Comparison of ENCODE assay signal across 8 mouse cellular contexts in the genomic region with DNA sequence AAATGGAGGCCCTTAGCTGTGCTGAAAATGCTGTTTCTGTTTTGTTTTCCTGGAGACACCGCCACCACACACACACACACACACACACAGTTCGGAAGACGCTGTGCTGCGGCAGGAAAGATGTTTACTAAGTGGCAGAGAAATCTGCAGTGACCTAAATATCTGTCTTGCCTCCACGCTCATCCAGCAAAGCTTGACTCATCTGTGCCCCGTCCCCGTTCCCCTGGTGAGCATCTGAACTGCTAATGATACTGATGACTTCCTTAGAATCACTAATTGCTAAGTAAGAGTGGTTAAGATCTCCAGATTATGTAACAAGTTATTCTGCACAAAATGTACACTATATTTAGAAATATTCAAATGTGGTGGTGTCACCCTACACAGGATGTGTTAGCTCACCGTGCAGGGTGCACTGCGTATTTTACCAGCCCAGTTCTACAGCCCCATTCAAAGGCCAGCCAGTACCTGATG. TPM values are rescaled to one million over a fixed set of nuclear protein-coding genes. Genes with fewer than 3 reads are reported as not detected.
A peak's percentile ranks its signal among the peaks of the same experiment; 100 is the strongest.
DNase-seq lines count a peak whose midpoint lies in the region; ATAC-seq and TF ChIP-seq lines count a peak whose summit lies in the region.

No protein-coding gene starts in this region.

- peak; percentile 40 for DNase-seq in liver, adult 2 months (ENCODE audit: extremely low read depth, low read depth, low spot score)
- no peak for DNase-seq in liver
- no peak for DNase-seq in frontal cortex, postnatal 25 days (ENCODE audit: low spot score in 2 of 2)

- WGBS in liver, adult 2 months, result 46% methylated on average over 9 of the region's 9 CpGs
- 41% methylated on average over 9 of the region's 9 CpGs for WGBS in heart, embryonic 14.5 days
- WGBS in liver, embryonic 16.5 days (ENCODE audit: insufficient replicate concordance), result 38% methylated on average over 9 of the region's 9 CpGs
- 57% methylated on average over 9 of the region's 9 CpGs for WGBS in stomach, embryonic 14.5 days

- H3K79me2 ChIP-seq in liver, adult 2 months (ENCODE audit: control insufficient read depth, insufficient read depth, low read length), result peaks cover 3% of the 10 kb centered on the region; the same call in 1 of the 2 replicates

- no peak overlapping the region for H3K4me3 ChIP-seq in liver, adult 2 months (ENCODE audit: insufficient read depth, low read depth, low read length)
- H3K4me3 ChIP-seq in brown adipose tissue, adult 24 weeks (ENCODE audit: insufficient read depth, low read depth, low read length), result 0 out of 2 replicates have a peak overlapping the region, but pooled peaks have one; percentile 0
- no peak overlapping the region for H3K4me3 ChIP-seq in heart, embryonic 14.5 days (ENCODE audit: control insufficient read depth in 1 of 2, insufficient read depth in 1 of 2, low read depth in 1 of 2, low read length in 2 of 2)
- no peak overlapping the region for H3K4me3 ChIP-seq in liver, embryonic 16.5 days (ENCODE audit: low read depth, low read length)
- H3K4me3 ChIP-seq in stomach, embryonic 14.5 days (ENCODE audit: low read depth, low read length), result no peak overlapping the region

- peak overlapping the region; percentile 85 for H3K4me2 ChIP-seq in heart, embryonic 14.5 days (ENCODE audit: low read length)
- H3K4me2 ChIP-seq in liver, embryonic 16.5 days (ENCODE audit: low read depth, low read length), result no peak overlapping the region
- H3K4me2 ChIP-seq in stomach, embryonic 14.5 days (replicated peaks; ENCODE audit: low read depth, low read length), result no peak overlapping the region

- no peak for ATAC-seq in heart, embryonic 14.5 days (ENCODE audit: insufficient number of reproducible peaks, insufficient read depth, low FRiP score, low read depth)
- ATAC-seq in liver, embryonic 16.5 days (ENCODE audit: low read depth), result no peak
- ATAC-seq in stomach, embryonic 14.5 days (ENCODE audit: insufficient number of reproducible peaks, insufficient read depth, low FRiP score, low read depth), result no peak
- no peak for ATAC-seq in erythroblast, adult 5-6 weeks (replicated peaks; ENCODE audit: low FRiP score, poor library complexity, severe bottlenecking)

- TF ChIP-seq CTCF in liver, adult 2 months (IDR thresholded peaks at IDR 0.05; ENCODE audit: low read depth, low read length), result no peak

- peaks cover 19% of the 10 kb centered on the region for H3K4me1 ChIP-seq in liver, adult 2 months (ENCODE audit: control insufficient read depth, insufficient read depth, low read length)
- H3K4me1 ChIP-seq in brown adipose tissue, adult 24 weeks (ENCODE audit: control insufficient read depth, insufficient read depth, insufficient read length, low read length), result peaks cover 23% of the 10 kb centered on the region
- H3K4me1 ChIP-seq in heart, embryonic 14.5 days (ENCODE audit: control insufficient read depth in 2 of 2, insufficient read depth in 2 of 2, low read length in 2 of 2), result peaks cover 18 to 55% of the 10 kb centered on the region in 2 experiments
- H3K4me1 ChIP-seq in liver, embryonic 16.5 days (ENCODE audit: control insufficient read depth, low read depth, low read length), result peaks cover 54% of the 10 kb centered on the region
- H3K4me1 ChIP-seq in stomach, embryonic 14.5 days (ENCODE audit: control insufficient read depth, insufficient read depth, low read length), result peaks cover 26% of the 10 kb centered on the region; the same call in 1 of the 2 replicates

- no peaks in the 10 kb centered on the region for H3K27me3 ChIP-seq in liver, adult 2 months (ENCODE audit: control insufficient read depth, insufficient read depth, low read length)
- H3K27me3 ChIP-seq in heart, embryonic 14.5 days (ENCODE audit: control insufficient read depth, insufficient read depth, low read length), result no peaks in the 10 kb centered on the region
- no peaks in the 10 kb centered on the region for H3K27me3 ChIP-seq in liver, embryonic 16.5 days (ENCODE audit: control insufficient read depth, insufficient read depth, low read depth, low read length)
- no peaks in the 10 kb centered on the region for H3K27me3 ChIP-seq in stomach, embryonic 14.5 days (ENCODE audit: control insufficient read depth, insufficient read depth, low read length)

- no peaks in the 10 kb centered on the region for H3K9me3 ChIP-seq in heart, embryonic 14.5 days (ENCODE audit: control insufficient read depth, low read length)
- H3K9me3 ChIP-seq in liver, embryonic 16.5 days (replicated peaks; ENCODE audit: control insufficient read depth, low read length), result no peaks in the 10 kb centered on the region
- H3K9me3 ChIP-seq in stomach, embryonic 14.5 days (ENCODE audit: control insufficient read depth, low read depth, low read length), result peaks cover 2% of the 10 kb centered on the region; the same call in 1 of the 2 replicates

- TF ChIP-seq POLR2A in liver, adult 2 months (IDR thresholded peaks at IDR 0.05; ENCODE audit: extremely low read depth, insufficient read depth, low read length), result no peak

- H3K36me3 ChIP-seq in liver, adult 2 months (ENCODE audit: control insufficient read depth, insufficient read depth, low read length), result peaks cover 8% of the 10 kb centered on the region
- H3K36me3 ChIP-seq in heart, embryonic 14.5 days (ENCODE audit: control insufficient read depth, insufficient read depth, low read length), result peaks cover 53% of the 10 kb centered on the region
- no peaks in the 10 kb centered on the region for H3K36me3 ChIP-seq in liver, embryonic 16.5 days (ENCODE audit: control insufficient read depth, insufficient read depth)
- H3K36me3 ChIP-seq in stomach, embryonic 14.5 days (ENCODE audit: control insufficient read depth, insufficient read depth, low read length), result peaks cover 19% of the 10 kb centered on the region; the same call in 1 of the 2 replicates

- peak overlapping the region; percentile 39 for H3K27ac ChIP-seq in liver, adult 2 months (replicated peaks; ENCODE audit: insufficient read depth, low read depth, low read length)
- H3K27ac ChIP-seq in brown adipose tissue, adult 24 weeks (replicated peaks; ENCODE audit: low read depth, low read length), result peak overlapping the region; percentile 41
- peak overlapping the region; percentile 98 to 99 for H3K27ac ChIP-seq in heart, embryonic 14.5 days (replicated peaks in 1 of 2; ENCODE audit: control insufficient read depth in 1 of 2, insufficient read depth in 1 of 2, low read depth in 2 of 2, low read length in 2 of 2)
- H3K27ac ChIP-seq in liver, embryonic 16.5 days (ENCODE audit: low read length), result peak overlapping the region; percentile 45
- H3K27ac ChIP-seq in stomach, embryonic 14.5 days (ENCODE audit: low read length), result peak overlapping the region; percentile 96; the same call in 1 of the 2 replicates

- H3K9ac ChIP-seq in liver, adult 2 months (ENCODE audit: low read depth, low read length), result no peak overlapping the region
- peak overlapping the region; percentile 61 for H3K9ac ChIP-seq in heart, embryonic 14.5 days (ENCODE audit: low read length)
- no peak overlapping the region for H3K9ac ChIP-seq in liver, embryonic 16.5 days (ENCODE audit: low read depth, low read length)
- H3K9ac ChIP-seq in stomach, embryonic 14.5 days (replicated peaks; ENCODE audit: low read depth, low read length), result no peak overlapping the region

RNA-seq across cellular contexts. Expression of gene Irf2bp2, which starts 8.2 kb away (rescaled TPM):
- total RNA-seq in liver, adult 2 months (2014; rRNA removed), result 26.3 and 39.2 TPM in 2 replicates
- polyA plus RNA-seq in liver, adult 2 months (2012; rRNA removed), result 20.3 and 33.8 TPM in 2 replicates
- polyA plus RNA-seq in brown adipose tissue, adult 24 weeks (2012; ENCODE audit: insufficient read depth, insufficient read length, missing spikeins), result 12.0 and 24.3 TPM in 2 replicates
- polyA plus RNA-seq in heart, embryonic 14.5 days (2014; fragmentation: Nextera tagmentation; extraction: Ambion mirVana), result 8.1 and 9.1 TPM in 2 replicates
- 3.3 TPM in 2 replicates for polyA plus RNA-seq in liver, embryonic 16.5 days (2015; fragmentation: Nextera tagmentation; extraction: Ambion mirVana)
- 9.7 and 10.0 TPM in 2 replicates for polyA plus RNA-seq in stomach, embryonic 14.5 days (2014; fragmentation: Nextera tagmentation; extraction: Ambion mirVana)
- total RNA-seq in erythroblast, adult 5-6 weeks (2015; ENCODE audit: low replicate concordance), result 21.3 and 34.7 TPM in 2 replicates
- total RNA-seq in erythroblast, adult 5-6 weeks (2017; ENCODE audit: low replicate concordance), result 19.5 and 25.1 TPM in 2 replicates

Comparison
In these comparisons a context has a peak if more than half of its experiments do, and no peak if none do; other contexts are left out.
1. H3K27ac ChIP-seq: peak in every context shown above with its lines; median percentile 98 in heart, embryonic 14.5 days; 96 in stomach, embryonic 14.5 days; 45 in liver, embryonic 16.5 days; 41 in brown adipose tissue, adult 24 weeks; 39 in liver, adult 2 months.